Mouse (Mus musculus) kidney, adult 11 months (tissue): ENCODE measurements around the gene Clasp1.

Experiments
- DNase-seq: peaks from one replicate; pipeline ENCODE4 v3.0.0; 2022

Clasp1 gene

GRCm38 (mm10) chr1:118388757-118389453 lies at the start of gene Clasp1:
Gene Clasp1, plus strand, starts transcription at chr1:118389058.
- peak; percentile 98 for DNase-seq

DNA sequence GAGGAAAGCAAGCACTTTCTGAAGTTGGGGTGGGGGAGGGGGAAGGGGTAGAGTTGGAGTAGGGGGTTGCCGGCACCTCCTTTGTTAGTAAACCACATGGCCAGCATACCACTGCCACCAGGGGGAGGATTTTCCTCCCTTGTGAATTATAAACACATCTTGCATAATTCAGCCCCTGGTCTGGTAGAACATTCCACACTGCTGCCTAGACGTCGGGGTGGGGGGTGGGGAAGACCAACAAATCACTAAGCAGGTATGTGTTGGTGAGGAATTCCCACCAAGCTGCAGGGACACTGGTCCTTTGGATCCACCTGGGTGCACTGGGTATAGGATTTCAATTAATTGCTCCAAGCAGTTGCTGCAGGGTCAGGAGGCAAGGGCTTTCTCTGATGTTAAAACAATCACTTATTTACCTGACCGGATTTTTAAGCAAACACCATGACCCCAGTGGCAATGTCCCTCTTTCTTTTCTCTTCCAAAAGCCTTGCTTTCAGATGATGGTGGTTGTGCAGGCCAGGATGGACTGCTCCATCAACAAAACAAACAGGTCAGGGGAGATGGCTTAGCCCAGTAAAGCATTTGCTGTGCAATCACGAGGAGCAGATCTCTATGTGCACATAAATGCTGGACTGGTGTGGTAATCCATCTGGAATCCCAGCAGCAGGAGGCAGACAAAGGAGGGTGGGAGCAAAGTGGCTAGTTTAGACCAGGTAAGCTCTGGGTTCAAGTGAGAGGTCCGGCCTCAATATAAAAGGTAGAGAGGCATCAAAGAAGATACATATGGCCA lies 45.0 kb upstream of the Clasp1 start:
- DNase-seq, result peak; percentile 42

DNA sequence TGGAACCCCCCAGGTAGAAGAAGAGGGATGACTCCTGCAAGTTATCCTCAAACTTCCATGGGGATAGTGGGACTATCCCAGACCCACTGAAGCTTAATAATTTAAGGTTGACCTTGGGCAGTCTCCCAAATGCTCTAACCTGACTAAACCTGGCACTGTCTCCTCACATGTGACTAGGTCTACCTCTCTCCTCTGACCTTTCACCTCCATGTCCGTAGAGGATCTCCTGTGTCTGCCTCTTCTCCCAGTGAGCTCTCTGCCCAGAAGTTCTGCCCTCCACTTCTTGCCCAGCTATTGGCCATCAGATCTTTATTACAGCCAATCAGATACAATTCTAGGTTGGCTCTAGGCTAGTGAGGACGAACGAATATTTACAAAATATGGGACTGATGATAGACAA lies 38.9 kb upstream of the Clasp1 start:
- no peak for DNase-seq

DNA sequence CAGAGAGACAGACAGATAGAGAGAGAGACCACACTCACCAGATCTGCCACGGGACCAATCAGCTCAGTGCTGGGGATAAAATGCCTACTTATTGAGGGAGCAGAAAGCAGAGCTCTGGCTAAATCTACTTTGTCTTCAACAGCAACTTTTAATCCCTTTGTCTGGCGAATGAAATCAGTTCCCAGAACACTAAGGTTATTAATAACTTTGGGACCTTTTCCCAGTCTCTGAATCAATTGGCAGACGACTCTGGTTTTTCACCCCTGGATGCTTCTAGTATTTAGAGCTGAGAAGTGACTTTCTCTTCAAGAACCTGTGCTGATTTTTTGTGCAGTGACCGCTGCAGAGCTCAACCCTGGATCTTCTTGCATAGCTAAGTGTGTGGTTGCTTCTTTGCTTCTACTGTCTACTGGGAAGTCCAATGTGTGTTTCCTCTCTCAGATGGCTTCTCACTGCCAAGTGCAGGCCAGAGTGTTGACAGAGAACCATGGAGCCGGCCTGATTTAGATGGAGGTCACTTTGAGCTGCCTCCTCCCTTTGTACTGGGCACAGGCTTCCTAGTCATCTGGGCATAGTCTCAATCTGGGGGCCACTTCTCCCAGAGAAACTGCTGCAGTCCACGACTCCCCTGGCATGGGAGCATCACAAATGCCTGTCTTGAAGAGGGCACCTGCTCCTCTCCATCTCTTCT lies 29.6 kb upstream of the Clasp1 start:
- no peak for DNase-seq

DNA sequence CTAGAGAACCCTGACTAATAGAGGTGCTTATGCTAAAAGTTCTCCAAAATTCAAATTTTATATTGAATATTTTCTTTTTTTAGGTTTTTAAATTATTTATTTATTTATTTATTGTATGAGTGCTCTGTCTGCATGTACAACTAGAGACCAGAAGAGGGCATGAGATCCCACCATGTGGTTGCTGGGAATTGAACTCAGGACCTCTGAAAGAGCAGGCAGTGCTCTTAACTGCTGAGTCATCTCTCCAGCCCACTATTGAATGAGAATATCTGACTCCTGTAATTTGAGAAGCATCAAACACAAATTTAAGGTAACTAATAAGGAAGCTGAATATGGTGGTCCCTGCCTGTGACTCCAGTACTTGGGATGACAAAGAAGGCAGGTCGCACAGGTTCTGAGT lies 20.9 kb upstream of the Clasp1 start:
- no peak for DNase-seq

- DNase-seq, result no peak
These were observed 20.0 kb upstream of the Clasp1 start for GRCm38 (mm10) chr1:118368721-118369461.

GRCm38 (mm10) chr1:118377784-118378183 lies 11.1 kb upstream of the Clasp1 start:
- DNase-seq, result no peak

DNA sequence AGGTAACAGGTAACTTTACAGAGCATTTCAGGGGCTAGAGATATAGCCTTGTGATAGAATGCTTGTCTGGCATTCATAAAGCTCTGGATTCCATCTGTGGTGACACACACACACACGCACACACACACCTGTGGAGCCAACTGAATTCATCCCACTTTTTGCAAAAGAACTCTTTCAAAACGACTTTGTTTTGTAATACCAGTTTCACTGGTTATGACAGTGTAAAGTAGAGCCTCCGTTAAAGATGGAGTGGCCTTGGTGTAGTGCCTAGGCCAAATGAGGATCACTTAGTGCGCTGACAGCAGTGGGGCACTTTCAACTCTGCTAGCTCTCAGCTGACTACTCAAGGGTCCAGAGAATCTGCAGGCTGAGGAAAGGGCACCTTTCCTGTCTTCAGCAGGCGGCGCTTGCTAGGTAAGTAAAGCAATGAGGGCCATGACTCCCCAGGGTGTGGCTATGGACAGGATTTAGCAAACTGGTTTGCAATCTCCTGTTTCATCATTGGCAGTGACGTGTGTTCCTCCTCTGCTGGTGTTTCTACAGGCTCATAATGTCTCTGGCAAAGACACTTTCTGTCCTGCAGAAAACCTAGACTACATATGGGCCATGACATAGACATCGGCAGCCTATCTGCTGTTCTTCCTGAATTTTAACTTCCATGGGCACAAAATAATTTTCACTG lies 8.6 kb upstream of the Clasp1 start:
- DNase-seq, result no peak

- peak; percentile 63 for DNase-seq
These were observed 616 bp upstream of the Clasp1 start for GRCm38 (mm10) chr1:118388127-118388756.

- DNase-seq, result no peak
These were observed 802 bp downstream of the Clasp1 start for GRCm38 (mm10) chr1:118389454-118390265.

DNA sequence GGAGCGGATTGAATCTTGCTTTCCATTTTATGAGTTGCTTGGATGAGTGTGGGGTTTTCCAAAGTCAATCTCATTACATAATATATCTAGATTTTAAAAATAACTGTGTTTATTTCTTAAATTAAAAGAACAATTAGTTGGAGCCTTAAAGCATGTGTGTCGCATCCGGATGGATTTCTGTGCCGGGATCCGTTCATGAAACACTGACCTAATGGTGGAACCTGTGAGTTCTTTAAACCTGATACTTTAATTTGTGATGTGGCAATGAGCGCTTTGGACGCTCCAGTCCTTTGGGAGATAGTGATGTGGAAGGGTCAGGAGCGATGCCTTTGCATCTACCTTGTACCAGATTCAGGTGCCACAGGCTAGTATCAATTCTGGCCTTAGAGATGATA lies 1.4 kb downstream of the Clasp1 start:
- no peak for DNase-seq

- DNase-seq, result no peak
These were observed 2.1 kb downstream of the Clasp1 start for GRCm38 (mm10) chr1:118390871-118391387.

DNA sequence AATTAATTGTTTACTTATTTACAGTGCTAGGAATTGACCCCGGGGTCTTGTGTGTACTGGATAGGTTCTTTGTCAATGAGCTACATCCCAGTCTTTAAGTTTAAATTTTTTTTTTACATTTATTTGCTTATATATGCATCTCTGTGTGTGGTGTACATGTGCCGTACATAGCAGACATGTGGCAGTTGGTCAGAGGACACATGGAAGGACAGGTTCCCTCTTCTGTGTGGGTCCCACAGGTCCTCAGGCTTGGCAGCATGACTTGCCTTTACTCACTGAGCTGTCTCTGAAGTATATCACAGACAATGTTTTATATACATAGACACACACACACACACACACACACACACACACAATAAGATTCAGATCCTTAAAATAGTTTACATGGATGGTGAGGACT lies 3.4 kb downstream of the Clasp1 start:
- no peak for DNase-seq

GRCm38 (mm10) chr1:118393916-118394315 lies 5.1 kb downstream of the Clasp1 start:
- no peak for DNase-seq

- no peak for DNase-seq
These were observed 9.0 kb downstream of the Clasp1 start for GRCm38 (mm10) chr1:118397866-118398265.

- DNase-seq, result no peak
These were observed 9.7 kb downstream of the Clasp1 start for GRCm38 (mm10) chr1:118398567-118398966.

DNA sequence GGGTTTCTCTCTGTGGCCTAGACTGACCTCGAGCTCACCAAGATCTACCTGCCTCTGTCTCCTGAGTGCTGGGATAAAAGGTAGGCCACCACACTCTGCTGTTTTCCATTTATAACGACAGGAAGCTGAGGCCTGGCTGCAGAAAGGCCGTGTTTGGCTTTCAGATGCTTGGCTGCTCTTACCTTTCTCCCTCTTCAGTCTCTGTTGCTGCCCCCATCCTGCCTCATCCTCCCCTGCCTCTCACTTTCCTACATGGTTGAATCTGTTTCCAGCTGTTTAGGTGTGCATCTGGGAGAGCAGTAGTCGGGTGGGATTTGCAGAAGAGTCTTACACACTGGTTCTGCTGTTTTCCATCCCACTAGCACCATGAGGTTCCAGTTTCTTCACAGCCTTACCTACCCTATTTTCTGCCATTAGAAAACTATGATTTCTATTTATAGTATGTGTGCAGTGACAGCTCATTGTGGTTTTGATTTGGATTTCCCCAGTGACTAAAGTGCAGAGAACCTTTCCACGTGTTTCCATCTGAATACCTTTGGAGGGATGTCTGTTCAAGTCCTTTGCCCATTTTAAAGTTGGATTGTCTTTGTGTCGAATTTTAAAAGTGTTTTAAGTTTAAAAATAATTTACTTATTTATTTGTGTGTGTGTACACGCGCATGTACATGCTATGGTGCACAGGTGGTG lies 10.9 kb downstream of the Clasp1 start:
- no peak for DNase-seq

DNA sequence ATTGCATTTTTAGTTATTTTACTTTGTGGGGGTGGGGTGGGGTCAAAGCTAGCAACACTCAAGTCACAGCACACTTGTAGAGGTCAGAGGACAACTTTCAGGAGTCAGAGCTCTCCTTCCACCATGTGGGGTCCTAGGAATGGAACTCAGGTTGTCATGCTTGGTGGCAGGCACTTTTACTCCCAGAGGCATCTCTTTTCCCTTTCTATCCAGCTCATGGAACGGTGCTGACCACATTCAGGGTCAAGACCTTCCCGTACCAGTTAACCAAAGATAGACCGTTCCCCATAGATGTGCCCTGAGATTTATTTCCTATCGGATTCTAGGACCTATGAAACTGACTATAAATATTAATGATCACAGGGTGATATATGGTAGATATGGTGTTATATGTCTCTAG lies 13.1 kb downstream of the Clasp1 start:
- DNase-seq, result no peak

DNA sequence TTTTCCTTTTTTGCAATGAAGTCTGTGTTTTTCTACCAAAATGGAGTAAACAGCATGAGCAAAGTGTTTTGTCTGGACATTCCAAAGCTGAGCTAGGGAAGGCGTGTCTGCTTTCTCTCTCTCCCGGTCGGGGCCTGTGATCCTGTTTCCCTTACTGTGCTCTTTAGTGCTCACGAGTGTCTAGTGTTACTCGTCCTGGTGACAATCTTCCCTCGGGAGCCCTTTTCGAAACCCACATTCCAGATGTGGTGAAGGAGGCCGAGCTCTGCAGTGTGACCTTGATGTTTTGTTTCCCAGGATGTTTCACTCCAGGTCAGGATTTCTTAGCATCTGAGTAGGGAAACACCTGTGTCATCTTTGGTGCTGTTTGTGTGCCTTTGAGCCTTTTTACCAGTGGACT lies 13.7 kb downstream of the Clasp1 start:
- DNase-seq, result no peak

DNA sequence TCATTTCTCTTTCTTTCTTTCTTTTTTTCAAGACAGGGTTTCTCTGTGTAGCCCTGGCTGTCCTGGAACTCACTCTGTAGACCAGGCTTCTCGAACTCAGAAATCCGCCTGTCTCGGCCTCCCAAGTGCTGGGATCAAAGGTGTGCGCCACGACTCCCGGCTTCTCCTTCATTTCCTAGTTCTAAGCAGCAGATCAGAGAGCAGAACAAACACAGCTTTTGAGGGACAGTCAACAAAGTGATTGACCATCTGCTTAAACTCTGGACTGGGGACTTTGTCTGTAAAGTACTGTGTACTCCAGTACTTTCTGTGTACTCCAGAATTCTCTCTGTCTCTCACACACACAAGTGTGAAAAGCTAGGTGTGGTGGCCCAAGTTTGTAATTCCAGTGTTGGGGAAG lies 14.1 kb downstream of the Clasp1 start:
- no peak for DNase-seq
